Mouse (Mus musculus) small intestine, adult 2 months (tissue): ENCODE measurements around the gene Fth1.

ENCODE experiments used
- CTCF ChIP-seq: fragments of 200-500 bp; IDR thresholded peaks from 2 replicates; pipeline ENCODE4 v1.5.1; 2012; ENCODE audit warnings: low read depth, mild to moderate bottlenecking, control low read depth, inconsistent platforms, low read length, moderate library complexity, mixed read lengths; ENCODE audit not compliant: insufficient replicate concordance, insufficient read length; ENCODE audit errors: extremely low read depth
- POLR2A ChIP-seq: fragments of 200-500 bp; IDR thresholded peaks from 2 replicates; pipeline ENCODE4 v1.6.1; 2012; ENCODE audit warnings: low read depth, mild to moderate bottlenecking, control low read depth, inconsistent platforms, low read length, moderate library complexity

DNA sequence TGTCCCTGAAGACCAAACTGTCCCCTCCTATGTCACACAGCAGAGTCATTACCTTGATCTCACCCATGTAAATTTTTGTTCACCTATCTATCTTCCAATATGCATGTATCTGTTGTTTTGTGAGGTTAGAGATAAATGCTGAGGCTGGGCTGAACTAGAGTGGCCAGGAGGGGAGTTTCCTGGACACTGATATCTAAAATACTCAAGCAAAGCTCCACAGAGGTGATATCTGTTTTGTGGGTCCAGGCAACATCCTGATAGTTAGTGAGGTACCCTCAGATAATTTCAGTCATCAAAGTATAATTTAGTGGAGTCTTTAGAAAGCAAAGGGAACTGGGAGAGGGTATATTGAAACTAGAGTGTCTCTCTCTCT, 9.5 kb downstream of the Fth1 start:
- TF ChIP-seq CTCF (no peak), POLR2A (no peak)
